Mouse (Mus musculus) heart, adult 9 months (tissue): ENCODE measurements around the gene Resp18.

Source experiments
- DNase-seq, 2 experiments: peaks; one replicate each; pipeline ENCODE4 v3.0.0; 2022; ENCODE audit warnings: low spot score in 2 of 2

Resp18 gene

GRCm38 (mm10) chr1:75277195-75278188 is 723 bp downstream of the Resp18 start:
- DNase-seq, result no peak

- DNase-seq, result no peak
Observed at GRCm38 (mm10) chr1:75264091-75264880, 13.9 kb downstream of the Resp18 start, which contains the start of gene Ptprn. Gene Ptprn (minus strand): TSS chr1:75264502.

DNA sequence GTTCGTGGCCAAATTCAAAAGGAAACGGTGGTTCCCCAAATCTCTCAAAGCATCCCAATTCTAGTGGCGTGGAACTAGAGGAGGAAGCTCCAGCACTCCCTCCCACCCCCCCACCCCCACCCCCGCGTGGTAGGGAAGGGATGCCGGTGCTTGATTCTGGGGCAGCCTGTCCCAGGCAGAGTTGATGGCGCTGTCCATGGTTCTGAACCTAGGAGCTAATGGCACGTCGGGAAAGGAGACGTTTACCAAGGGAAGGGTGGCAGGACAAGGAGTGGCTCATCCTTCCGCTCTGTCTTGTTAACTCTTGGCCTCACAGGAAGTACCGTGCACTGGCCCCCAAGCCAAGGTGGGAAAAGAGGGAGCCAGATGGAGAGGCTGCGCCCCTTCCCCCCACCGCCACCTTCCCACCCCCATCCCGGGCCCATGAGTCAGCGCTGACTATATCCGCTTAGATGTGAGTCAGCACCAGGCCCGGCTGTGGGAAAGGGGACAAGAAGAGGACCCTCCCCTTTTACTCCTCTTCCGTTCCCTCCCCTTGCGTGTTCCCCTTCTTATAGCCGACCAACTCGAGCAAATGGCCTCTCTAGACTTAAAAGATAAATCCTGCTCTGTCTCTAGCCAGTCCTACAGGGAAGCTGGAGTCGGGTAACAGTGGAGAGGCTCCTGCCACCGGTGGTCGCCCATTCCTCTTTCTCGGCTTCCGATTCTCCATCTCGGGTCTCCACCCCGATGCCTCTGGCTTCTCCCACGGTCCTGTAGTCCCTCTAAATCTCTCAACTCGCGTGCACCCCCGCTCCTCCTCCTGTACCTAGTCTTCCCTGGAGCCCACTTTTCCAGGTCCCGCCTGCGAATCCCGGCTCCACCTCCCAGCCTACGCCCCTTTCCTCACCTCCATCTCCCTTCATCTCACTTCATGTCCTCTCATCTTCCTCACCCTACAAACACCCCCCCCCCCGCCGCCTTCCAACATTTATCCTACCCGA is 15.0 kb downstream of the Resp18 start:
- DNase-seq, result no peak

DNA sequence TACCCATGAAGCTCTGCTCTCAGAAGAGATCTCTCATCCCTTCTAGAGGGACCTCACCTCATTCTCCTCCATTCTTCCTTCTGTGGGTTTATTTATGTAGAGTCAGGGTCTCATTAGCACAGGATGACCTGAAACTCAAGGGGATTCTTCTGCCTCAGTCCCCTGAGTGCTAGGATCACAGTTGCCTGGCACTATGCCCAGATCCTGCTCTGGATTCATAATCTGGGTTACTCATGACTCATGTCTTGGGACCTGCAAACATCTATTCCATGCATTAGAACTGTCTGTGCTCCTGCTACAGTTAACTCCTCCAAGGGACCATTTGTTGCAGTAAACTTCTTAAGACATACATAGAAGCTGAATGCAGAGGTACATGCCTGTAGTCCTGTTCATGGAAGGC is 16.9 kb downstream of the Resp18 start:
- DNase-seq, result no peak

GRCm38 (mm10) chr1:75255516-75256046 is 22.6 kb downstream of the Resp18 start:
- no peak for DNase-seq

GRCm38 (mm10) chr1:75254625-75255013 is 23.6 kb downstream of the Resp18 start:
- DNase-seq, result no peak

DNA sequence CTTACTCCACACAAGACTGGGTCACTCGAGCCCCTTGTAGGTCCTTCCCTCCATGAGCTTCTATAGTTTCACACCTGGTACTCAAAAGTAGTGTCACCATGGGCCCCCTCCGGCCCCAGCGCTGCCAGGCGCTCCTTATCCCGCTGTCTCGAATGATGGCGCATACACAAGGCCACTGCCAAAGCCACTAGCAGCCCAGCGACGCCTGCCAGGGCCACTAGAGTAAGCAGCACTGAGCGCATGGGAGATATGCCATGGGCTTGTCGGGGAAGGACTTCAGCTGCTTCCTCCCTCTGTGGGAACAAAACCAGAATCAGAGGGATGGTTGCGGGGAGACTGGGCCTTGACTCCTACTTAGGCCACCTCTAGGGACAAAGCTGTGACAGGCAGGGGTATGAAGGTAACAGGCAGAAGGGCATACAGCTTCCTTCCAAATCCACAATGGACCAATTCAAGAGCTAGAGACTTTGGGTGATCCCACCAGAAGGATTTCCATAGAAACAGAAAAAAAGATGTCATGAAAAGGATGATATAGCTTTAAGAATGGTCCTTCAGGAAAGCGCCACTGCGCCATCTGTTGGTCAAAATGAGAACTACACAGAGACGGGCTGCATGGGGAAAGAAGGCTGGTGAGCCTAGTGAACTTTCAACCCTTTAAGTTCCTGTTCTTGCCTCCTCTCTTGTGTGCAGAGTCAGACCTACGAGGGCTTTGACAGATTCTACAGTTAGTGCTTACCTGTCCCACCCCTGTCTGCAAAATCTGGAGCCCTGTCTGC is 24.2 kb downstream of the Resp18 start:
- DNase-seq, result peak in 1 of 2 experiments; percentile 74

- no peak for DNase-seq
Observed at GRCm38 (mm10) chr1:75253029-75253428, 25.2 kb downstream of the Resp18 start.

GRCm38 (mm10) chr1:75252308-75252707 is 25.9 kb downstream of the Resp18 start:
- DNase-seq, result no peak

- DNase-seq, result peak; percentile 72 to 77
Observed at GRCm38 (mm10) chr1:75251112-75251970, 26.9 kb downstream of the Resp18 start.

GRCm38 (mm10) chr1:75250498-75250897 is 27.7 kb downstream of the Resp18 start:
- DNase-seq, result no peak

DNA sequence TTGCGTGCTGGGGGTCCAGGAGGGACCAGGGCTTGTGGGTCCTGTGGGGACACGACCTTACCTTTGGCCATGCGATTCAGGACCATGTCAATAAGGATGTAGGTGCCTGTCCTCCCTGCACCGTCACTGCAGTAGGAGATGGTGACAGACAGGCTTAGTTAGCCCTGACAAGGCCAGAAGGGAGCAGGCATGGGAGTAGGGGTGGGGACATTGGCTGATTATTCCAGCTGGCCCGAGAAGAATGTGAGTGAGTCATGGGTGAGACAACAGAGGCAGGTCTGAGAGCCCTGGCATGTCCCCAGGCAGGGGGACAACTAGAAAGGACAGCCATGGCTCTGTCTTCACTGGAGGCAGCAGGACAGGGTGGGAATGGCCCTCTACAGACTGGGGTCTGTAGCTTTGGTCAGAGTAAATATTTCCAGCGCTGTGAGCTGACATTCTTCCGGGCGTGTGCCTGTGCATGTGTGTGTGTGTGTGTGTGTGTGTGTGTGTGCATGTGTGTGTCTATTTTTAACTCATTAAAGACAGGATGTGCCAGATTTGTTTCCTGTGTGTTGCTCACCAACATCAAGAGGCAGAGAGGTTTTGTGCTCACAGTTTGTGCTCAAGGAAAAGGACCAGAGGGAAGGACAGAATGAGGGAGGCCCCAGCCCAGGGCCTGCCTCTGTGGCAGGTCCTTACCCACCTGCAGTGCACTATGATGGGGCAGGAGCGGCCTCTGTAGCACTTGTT is 30.0 kb downstream of the Resp18 start:
- peak; percentile 74 to 82 for DNase-seq

GRCm38 (mm10) chr1:75247071-75247930 is 30.9 kb downstream of the Resp18 start:
- DNase-seq, result no peak

GRCm38 (mm10) chr1:75244836-75245235 is 33.4 kb downstream of the Resp18 start:
- DNase-seq, result no peak

- DNase-seq, result no peak
Observed at GRCm38 (mm10) chr1:75244175-75244826, 33.9 kb downstream of the Resp18 start.

DNA sequence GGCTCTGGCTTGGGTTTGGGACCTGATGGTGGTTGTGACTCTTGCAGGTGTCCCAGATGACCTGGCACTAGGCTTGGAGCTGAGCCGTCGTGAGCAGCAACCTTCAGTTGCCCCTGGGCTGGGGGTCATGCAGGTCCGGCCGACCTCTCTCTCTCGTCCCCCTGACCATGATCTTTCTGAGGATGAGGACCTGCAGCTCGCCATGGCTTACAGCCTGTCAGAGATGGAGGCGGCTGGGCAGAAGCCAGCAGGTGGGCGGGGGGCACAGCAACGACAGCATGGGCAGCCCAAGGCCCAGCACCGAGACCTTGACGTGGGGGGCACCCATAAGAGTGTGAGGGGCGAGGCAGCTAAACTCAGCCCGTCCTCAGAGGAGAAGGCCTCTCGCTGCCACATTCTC is 34.8 kb downstream of the Resp18 start:
- DNase-seq, result no peak

DNA sequence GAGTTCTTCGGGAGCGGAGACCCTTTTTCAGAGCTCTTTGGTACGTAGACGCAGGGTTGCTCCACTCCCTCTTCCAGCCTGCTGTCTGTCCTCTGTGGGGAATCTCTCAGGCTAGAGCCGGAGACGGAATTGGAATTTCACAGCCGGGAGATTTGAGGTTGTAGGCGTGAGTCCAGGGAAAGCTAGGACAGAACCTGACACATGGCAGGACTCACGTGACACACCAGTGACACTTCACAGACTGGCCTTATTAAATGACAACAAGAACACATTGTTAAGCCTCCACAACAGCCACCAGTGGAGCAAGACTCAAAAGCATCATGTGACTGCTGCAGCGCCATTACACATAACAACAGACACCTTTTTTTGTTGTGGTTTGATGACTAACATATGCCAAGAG is 38.6 kb downstream of the Resp18 start:
- peak in 1 of 2 experiments; percentile 64 for DNase-seq
